8 mouse cellular contexts compared by ENCODE assay signal in genomic region chr16:70351641-70352280, GRCm38 (mm10). TPM values are rescaled to one million over a fixed set of nuclear protein-coding genes. Genes with fewer than 3 reads are reported as not detected.
DNase-seq lines count a peak whose midpoint lies in the region; ATAC-seq lines count a peak whose summit lies in the region.

No protein-coding gene starts in this region.

- H3K4me3 ChIP-seq in heart, embryonic 12.5 days = no peak overlapping the region

- WGBS in heart, embryonic 12.5 days = 62% methylated on average over 11 of the region's 11 CpGs

- no peak overlapping the region for H3K9ac ChIP-seq in heart, embryonic 12.5 days

- no peaks in the 10 kb centered on the region for H3K36me3 ChIP-seq in heart, embryonic 12.5 days

- intact Hi-C loops in left cerebral cortex, postnatal 10 days (cut with DNase I) = no loop called here

- H3K4me2 ChIP-seq in heart, embryonic 12.5 days = peak overlapping the region; percentile 4; the same call in 1 of the 2 replicates

- H3K9me3 ChIP-seq in heart, embryonic 12.5 days (replicated peaks) = 0 out of 2 replicates have a peak, but pooled peaks cover 2% of the 10 kb centered on the region

- no peaks in the 10 kb centered on the region for H3K27me3 ChIP-seq in heart, embryonic 12.5 days (replicated peaks)

- no peak for ATAC-seq in heart, embryonic 12.5 days (ENCODE audit: insufficient number of reproducible peaks, low FRiP score)
- ATAC-seq in megakaryocyte progenitor cell, adult 5-6 weeks (replicated peaks; ENCODE audit: poor library complexity) = peak; percentile 77

- DNase-seq in urinary bladder, postnatal 14 days (ENCODE audit: low spot score) = peak; percentile 12
- no peak for DNase-seq in urinary bladder, postnatal 25 days (ENCODE audit: low spot score)
- DNase-seq in kidney, postnatal 10 days = peak; percentile 41
- DNase-seq in layer of hippocampus, postnatal 14 days (ENCODE audit: low spot score in 2 of 2) = no peak
- no peak for DNase-seq in left cerebral cortex, postnatal 10 days (ENCODE audit: extremely low spot score in 1 of 2, low spot score in 2 of 2)
- no peak for DNase-seq in spleen, postnatal 14 days (ENCODE audit: low spot score in 2 of 2)

- no peak overlapping the region for H3K27ac ChIP-seq in heart, embryonic 12.5 days (ENCODE audit: poor library complexity, severe bottlenecking)

- H3K4me1 ChIP-seq in heart, embryonic 12.5 days (replicated peaks) = peaks cover 8% of the 10 kb centered on the region

RNA-seq across cellular contexts. Expression of gene Gbe1, which starts 38.0 kb away (rescaled TPM):
- polyA plus RNA-seq in heart, embryonic 12.5 days (2016; fragmentation: Nextera tagmentation; extraction: Ambion mirVana) = 56.3 and 56.5 TPM in 2 replicates
- 54.2 and 68.9 TPM in 2 replicates for total RNA-seq in megakaryocyte progenitor cell, adult 5-6 weeks (2015)
- 43.6 and 52.5 TPM in 2 replicates for total RNA-seq in megakaryocyte progenitor cell, adult 5-6 weeks (2017)
- total RNA-seq in layer of hippocampus, postnatal 14 days (2021) = 10 to 100 TPM in 1 of 2 experiments, 1 to 10 TPM in 1; 8.1 to 10.5 TPM
- total RNA-seq in left cerebral cortex, postnatal 10 days (2021) = 10 to 100 TPM; 13.6 to 15.8 TPM

Comparison
In these comparisons a context has a peak if more than half of its experiments do, and no peak if none do; other contexts are left out.
1. DNase-seq: peak in urinary bladder, postnatal 14 days (single experiment) and kidney, postnatal 10 days (single experiment); none in urinary bladder, postnatal 25 days (single experiment), layer of hippocampus, postnatal 14 days (0 of 2), left cerebral cortex, postnatal 10 days (0 of 2) and spleen, postnatal 14 days (0 of 2).